Mouse (Mus musculus) neural tube, embryonic 11.5 days (tissue): ENCODE results near the gene Psmc5. TPM values are rescaled to one million over a fixed set of nuclear protein-coding genes. Genes with fewer than 3 reads are reported as not detected.
A peak's percentile ranks its signal among the peaks of the same experiment; 100 is the strongest.

Source experiments
- ATAC-seq: fragments of 200-750 bp; cut with Nextera tagmentation; 2 replicates; pipeline ENCODE4 v1.8.0; 2017; ENCODE audit warnings: moderate number of reproducible peaks, mild to moderate bottlenecking, moderate TSS enrichment, moderate library complexity; ENCODE audit not compliant: insufficient read depth, low FRiP score, low TSS enrichment
- DNase-seq: peaks from one replicate; pipeline ENCODE4 v3.0.0-alpha.2; 2015; ENCODE audit warnings: low spot score
- H3K27ac ChIP-seq: fragments of 300-500 bp; sonication (generic); 2 replicates; pipeline ENCODE4 v1.5.1; 2014; ENCODE audit warnings: low read depth, mild to moderate bottlenecking, low read length
- H3K27me3 ChIP-seq: fragments of 300-500 bp; sonication (generic); 2 replicates; pipeline ENCODE4 v1.6.1; 2014; ENCODE audit warnings: mild to moderate bottlenecking, low read length, mixed read lengths; ENCODE audit not compliant: control insufficient read depth, insufficient read depth
- H3K36me3 ChIP-seq: fragments of 300-500 bp; sonication (generic); 2 replicates; pipeline ENCODE4 v1.6.1; 2014; ENCODE audit warnings: mild to moderate bottlenecking, low read length, moderate library complexity, mixed read lengths; ENCODE audit not compliant: control insufficient read depth, insufficient read depth
- H3K4me1 ChIP-seq: fragments of 300-500 bp; sonication (generic); 2 replicates; pipeline ENCODE4 v1.6.1; 2014; ENCODE audit warnings: low read length, mixed read lengths; ENCODE audit not compliant: control insufficient read depth, insufficient read depth
- H3K4me2 ChIP-seq: fragments of 300-500 bp; sonication (generic); 2 replicates; pipeline ENCODE4 v1.6.1; 2014; ENCODE audit warnings: low read depth, mild to moderate bottlenecking, moderate library complexity
- H3K4me3 ChIP-seq: fragments of 300-500 bp; sonication (generic); 2 replicates; pipeline ENCODE4 v1.5.1; 2014; ENCODE audit warnings: low read depth, low read length
- H3K9ac ChIP-seq: fragments of 300-500 bp; sonication (generic); 2 replicates; pipeline ENCODE4 v1.6.1; 2014; ENCODE audit warnings: mild to moderate bottlenecking, low read length
- H3K9me3 ChIP-seq: fragments of 300-500 bp; sonication (generic); 2 replicates; pipeline ENCODE4 v1.6.1; 2016; ENCODE audit warnings: low read length; ENCODE audit not compliant: control insufficient read depth
- WGBS: fragments of 180-500 bp; shearing (Covaris S2); extraction: QIAGEN DNeasy Blood & Tissue Kit; methylation state at CpG from one replicate; pipeline ENCODE4 v1.1.7; 2014; 5-methylcytosine and 5-hydroxymethylcytosine counted together
- polyA plus RNA-seq: library from polyadenylated mRNA; unstranded; fragments of >200 nt; fragmentation: Nextera tagmentation; extraction: Ambion mirVana; gene quantifications from 2 replicates; pipeline ENCODE4 v1.2.1, GENCODE M21; 2014

Psmc5 gene
- polyA plus RNA-seq, 1 experiment from 2014 or later, result 431 TPM

DNA sequence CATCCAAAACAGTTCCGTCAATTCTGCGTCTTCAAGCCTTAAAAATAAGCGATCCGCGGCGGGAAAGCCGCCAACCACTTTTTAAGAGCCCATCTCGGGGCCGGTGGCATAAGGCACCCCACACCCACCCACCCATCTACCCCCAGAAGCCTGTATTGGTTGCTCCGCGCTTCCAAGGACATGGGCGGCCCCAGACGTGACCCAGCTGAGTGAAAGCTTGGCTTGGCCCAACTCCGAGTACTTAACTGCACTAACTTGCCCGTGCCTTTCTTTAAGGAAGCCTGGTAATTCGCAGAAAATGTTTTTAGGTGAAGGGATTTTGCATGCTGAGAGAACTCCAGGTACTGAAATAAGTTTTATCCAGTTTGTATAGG is 17.3 kb downstream of the Psmc5 start:
- 23% methylated on average over 16 of the region's 16 CpGs for WGBS
- Histone ChIP-seq H3K36me3 (no peaks in the 10 kb centered on the region), H3K9me3 (no peaks in the 10 kb centered on the region), H3K27ac (0 out of 2 replicates have a peak overlapping the region, but pooled peaks have one; percentile 37), H3K4me3 (peak overlapping the region; percentile 97), H3K4me2 (peak overlapping the region; percentile 56), H3K4me1 (peaks cover 28% of the 10 kb centered on the region), H3K9ac (peak overlapping the region; percentile 49), H3K27me3 (no peaks in the 10 kb centered on the region)
- DNase-seq (no peak), ATAC-seq (no peak)

DNA sequence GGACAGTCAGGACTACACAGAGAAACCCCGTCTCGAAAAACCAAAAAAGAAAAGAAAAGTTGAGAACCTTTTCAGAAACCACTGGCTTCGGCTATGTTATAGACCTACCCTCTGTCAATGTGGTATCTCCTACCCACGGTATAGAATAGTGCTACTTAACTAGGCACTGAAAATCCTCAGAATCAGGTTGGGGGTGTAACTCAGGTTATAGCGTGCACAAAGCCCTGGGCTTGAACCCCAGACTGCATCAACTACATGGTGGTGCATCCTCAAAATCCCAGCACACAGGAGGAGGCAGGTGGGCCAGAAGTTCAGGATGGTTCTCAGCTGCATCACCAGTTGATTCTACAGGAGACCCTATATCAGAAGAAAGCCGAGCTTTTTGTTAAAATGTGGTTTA is 17.9 kb downstream of the Psmc5 start:
- no peak for ATAC-seq
- Histone ChIP-seq H3K27me3 (no peaks in the 10 kb centered on the region), H3K9ac (no peak overlapping the region), H3K27ac (no peak overlapping the region), H3K4me3 (no peak overlapping the region), H3K4me1 (peaks cover 23% of the 10 kb centered on the region), H3K9me3 (no peaks in the 10 kb centered on the region), H3K4me2 (no peak overlapping the region), H3K36me3 (no peaks in the 10 kb centered on the region)
- DNase-seq, result no peak
- 92% methylated on average over 6 of the region's 6 CpGs for WGBS

DNA sequence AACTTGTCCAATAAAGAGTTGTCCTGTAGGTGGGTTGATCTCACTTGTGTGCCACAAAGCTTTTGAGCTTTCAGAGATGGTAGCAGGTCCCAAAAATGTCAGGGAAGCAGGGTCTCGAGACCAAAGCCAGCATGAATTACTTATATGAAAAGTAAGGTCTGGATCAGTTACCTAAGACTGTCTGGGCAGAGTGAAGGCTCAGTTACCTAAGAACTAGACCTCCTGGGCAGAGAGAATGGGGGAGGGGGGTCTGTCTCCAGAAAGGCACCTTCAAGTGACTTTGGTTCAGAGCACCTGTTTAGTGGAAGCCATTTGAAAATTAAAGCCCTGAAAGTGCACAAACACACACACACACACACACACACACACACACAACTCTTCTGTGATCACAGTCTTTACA is 18.4 kb downstream of the Psmc5 start:
- Histone ChIP-seq H3K4me2 (no peak overlapping the region), H3K4me3 (no peak overlapping the region), H3K4me1 (peaks cover 17% of the 10 kb centered on the region), H3K9ac (no peak overlapping the region), H3K27ac (no peak overlapping the region), H3K27me3 (no peaks in the 10 kb centered on the region), H3K36me3 (no peaks in the 10 kb centered on the region), H3K9me3 (no peaks in the 10 kb centered on the region)
- WGBS, result 100% methylated on average over 1 of the region's 1 CpGs
- no peak for ATAC-seq
- no peak for DNase-seq

DNA sequence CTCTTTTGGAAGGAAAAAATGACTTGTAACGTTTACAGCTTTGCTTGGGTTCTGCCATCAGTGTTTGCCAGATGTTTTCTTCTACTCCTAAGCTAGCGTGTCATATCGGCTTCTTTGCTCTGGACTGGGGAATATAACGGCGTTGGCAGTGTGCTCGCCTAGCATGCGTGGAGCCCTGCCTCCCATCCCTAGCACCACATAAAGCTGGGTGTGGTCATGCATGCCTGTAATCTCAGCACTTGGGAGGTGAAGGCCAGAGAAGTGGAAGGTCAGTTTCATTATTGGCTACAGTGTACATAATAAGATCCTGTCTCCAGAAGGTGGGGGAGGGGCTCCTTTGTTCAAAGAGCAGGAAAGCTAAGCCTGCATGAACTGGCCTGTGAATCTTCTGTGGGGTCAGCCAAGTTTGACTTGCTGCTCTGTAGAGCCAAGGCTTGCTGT is 19.0 kb downstream of the Psmc5 start:
- no peaks in the 10 kb centered on the region for H3K36me3 ChIP-seq
- DNase-seq (no peak), ATAC-seq (no peak)
- H3K9ac ChIP-seq, result no peak overlapping the region
- H3K4me1 ChIP-seq, result peaks cover 17% of the 10 kb centered on the region
- H3K4me3 ChIP-seq, result no peak overlapping the region
- 87% methylated on average over 7 of the region's 7 CpGs for WGBS
- no peaks in the 10 kb centered on the region for H3K9me3 ChIP-seq
- H3K27ac ChIP-seq, result no peak overlapping the region
- H3K27me3 ChIP-seq, result no peaks in the 10 kb centered on the region
- H3K4me2 ChIP-seq, result no peak overlapping the region

DNA sequence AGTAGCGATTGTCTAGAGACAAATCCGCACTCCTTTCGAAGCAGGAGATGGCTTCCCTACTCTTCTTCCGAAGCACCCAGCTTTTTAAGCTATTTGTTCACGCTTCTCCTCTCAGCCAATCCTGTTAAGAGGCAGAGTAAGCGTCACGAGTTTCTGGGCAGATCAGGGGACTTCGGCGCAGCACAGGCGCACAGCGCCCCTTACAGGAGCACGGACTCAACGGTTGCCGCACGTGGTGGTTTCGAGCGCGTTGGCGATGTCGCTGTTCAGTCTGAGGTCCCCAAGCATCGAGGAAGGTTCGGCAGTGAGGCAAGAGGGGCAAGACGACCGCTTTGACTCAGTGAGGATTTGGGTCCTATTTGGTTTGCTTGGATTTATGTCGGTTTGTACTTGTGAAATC is 20.5 kb downstream of the Psmc5 start, which contains the start of gene Tcam1:
Gene Tcam1, plus strand, starts transcription at position 219 of the 400 bp plus-strand sequence.
- H3K4me1 ChIP-seq, result peaks cover 8% of the 10 kb centered on the region
- H3K9ac ChIP-seq, result no peak within 1 kb of the TSS
- WGBS, result 17% methylated on average over 25 of the region's 25 CpGs
- H3K4me2 ChIP-seq, result 0 out of 2 replicates have a peak within 1 kb of the TSS, but pooled peaks have one; percentile 17
- H3K9me3 ChIP-seq, result no peaks in the 10 kb centered on the region
- H3K36me3 ChIP-seq, result no peaks in the 10 kb centered on the region
- H3K27ac ChIP-seq, result no peak within 1 kb of the TSS
- DNase-seq, result peak; percentile 93
- peak; percentile 43; the same call in 1 of the 2 replicates for ATAC-seq
- no peaks in the 10 kb centered on the region for H3K27me3 ChIP-seq
- H3K4me3 ChIP-seq, result no peak within 1 kb of the TSS

DNA sequence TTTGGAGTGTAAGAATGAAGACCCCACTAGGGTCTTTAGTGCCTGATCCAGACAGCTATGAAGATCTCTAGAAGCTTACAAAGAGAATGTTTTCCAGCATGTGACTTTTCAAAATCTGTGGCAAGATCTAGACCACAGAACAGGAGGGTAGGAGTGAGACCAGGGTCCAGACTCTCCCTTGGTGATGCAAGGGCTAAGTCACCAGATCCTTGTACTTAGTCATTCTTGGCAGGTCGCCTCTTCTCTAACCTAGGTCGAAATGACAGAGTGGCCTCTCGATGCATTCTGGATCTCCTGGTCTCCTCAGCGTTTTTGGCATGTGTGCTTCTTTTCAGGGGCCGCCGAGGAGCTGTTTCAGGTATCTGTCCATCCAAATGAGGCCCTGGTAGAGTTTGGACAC is 26.5 kb downstream of the Psmc5 start:
- DNase-seq (no peak), ATAC-seq (no peak)
- no peaks in the 10 kb centered on the region for H3K9me3 ChIP-seq
- no peak overlapping the region for H3K27ac ChIP-seq
- no peak overlapping the region for H3K4me3 ChIP-seq
- H3K27me3 ChIP-seq, result no peaks in the 10 kb centered on the region
- no peak overlapping the region for H3K9ac ChIP-seq
- H3K4me1 ChIP-seq, result no peaks in the 10 kb centered on the region
- H3K4me2 ChIP-seq, result no peak overlapping the region
- WGBS, result 88% methylated on average over 6 of the region's 6 CpGs
- H3K36me3 ChIP-seq, result no peaks in the 10 kb centered on the region

DNA sequence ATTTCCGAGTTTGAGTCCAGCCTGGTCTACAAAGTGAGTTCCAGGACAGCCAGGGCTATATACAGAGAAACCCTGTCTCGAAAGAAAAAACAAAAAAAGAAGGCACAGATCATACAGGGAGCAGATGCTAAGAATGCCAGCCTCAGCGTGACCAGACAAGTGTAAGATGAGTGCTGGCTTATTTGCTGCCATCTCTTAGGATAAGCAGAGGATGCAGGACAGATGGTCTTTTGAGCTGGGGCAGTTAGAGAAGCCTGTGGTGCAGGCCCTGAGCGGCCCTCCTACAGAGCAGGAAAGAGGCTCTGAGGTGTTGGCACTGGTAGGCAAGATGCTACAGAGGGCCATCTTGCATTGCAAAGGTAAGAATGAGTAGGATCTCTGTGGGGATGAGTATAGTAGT is 27.4 kb downstream of the Psmc5 start:
- Histone ChIP-seq H3K4me3 (no peak overlapping the region), H3K27ac (no peak overlapping the region), H3K27me3 (no peaks in the 10 kb centered on the region), H3K9me3 (no peaks in the 10 kb centered on the region), H3K4me1 (no peaks in the 10 kb centered on the region), H3K36me3 (no peaks in the 10 kb centered on the region), H3K9ac (no peak overlapping the region), H3K4me2 (no peak overlapping the region)
- 80% methylated on average over 4 of the region's 4 CpGs for WGBS
- no peak for ATAC-seq
- DNase-seq, result no peak

DNA sequence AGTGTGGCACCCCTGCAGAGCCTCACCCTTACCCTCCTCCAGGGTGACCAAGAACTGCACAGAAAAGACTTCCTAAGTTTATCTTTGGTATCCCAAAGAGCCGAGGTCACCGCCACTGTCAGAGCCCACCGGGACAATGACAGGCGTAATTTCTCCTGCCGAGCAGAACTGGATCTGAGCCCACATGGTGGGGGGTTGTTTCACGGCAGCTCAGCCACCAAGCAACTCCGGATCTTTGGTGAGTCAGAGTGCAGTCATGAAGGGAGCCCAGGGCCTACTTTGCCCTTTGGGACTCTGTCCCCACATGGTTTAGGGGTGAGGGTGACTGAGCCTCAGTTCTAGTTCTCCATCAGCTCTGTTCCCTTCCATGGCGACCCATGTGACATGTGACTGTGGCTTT is 28.2 kb downstream of the Psmc5 start:
- Histone ChIP-seq H3K9me3 (no peaks in the 10 kb centered on the region), H3K4me3 (no peak overlapping the region), H3K27me3 (no peaks in the 10 kb centered on the region), H3K36me3 (no peaks in the 10 kb centered on the region), H3K9ac (no peak overlapping the region), H3K27ac (no peak overlapping the region), H3K4me2 (no peak overlapping the region), H3K4me1 (no peaks in the 10 kb centered on the region)
- ATAC-seq (no peak), DNase-seq (no peak)
- 76% methylated on average over 8 of the region's 8 CpGs for WGBS

DNA sequence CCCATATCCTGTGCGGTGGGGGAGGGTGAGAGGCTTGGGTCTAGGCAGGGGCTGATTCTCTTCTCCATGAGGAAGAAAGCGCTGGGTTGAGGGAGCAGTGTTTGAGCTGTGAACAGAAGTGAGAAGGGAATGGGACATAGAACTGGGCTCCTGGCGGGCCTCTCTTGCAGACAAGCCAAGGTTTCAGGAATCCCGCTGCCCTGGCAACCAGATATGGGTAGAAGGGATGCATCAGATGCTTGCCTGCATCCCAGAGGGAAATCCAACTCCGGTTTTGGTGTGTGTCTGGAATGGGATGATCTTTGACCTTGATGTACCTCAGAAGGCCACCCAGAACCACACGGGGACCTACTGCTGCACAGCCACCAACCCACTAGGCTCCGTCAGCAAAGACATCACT is 30.3 kb downstream of the Psmc5 start:
- WGBS, result 86% methylated on average over 7 of the region's 7 CpGs
- no peaks in the 10 kb centered on the region for H3K27me3 ChIP-seq
- no peaks in the 10 kb centered on the region for H3K36me3 ChIP-seq

More for the DNA sequence above, 30.3 kb downstream of the Psmc5 start:
- Histone ChIP-seq H3K4me1 (no peaks in the 10 kb centered on the region), H3K9me3 (no peaks in the 10 kb centered on the region), H3K4me3 (no peak overlapping the region), H3K4me2 (no peak overlapping the region), H3K9ac (no peak overlapping the region), H3K27ac (no peak overlapping the region)
- ATAC-seq, result no peak
- DNase-seq, result no peak
